Mouse (Mus musculus) stomach, postnatal 0 days (tissue): ENCODE data around the gene Nacc1. TPM values are rescaled to one million over a fixed set of nuclear protein-coding genes. Genes with fewer than 3 reads are reported as not detected.
A peak's percentile ranks its signal among the peaks of the same experiment; 100 is the strongest.

Experiments
- ATAC-seq: fragments of 200-750 bp; cut with Nextera tagmentation; 2 replicates; pipeline ENCODE4 v1.8.0; 2017; ENCODE audit not compliant: low FRiP score, low TSS enrichment
- DNase-seq: peaks from one replicate; pipeline ENCODE4 v3.0.0-alpha.2; 2016; ENCODE audit warnings: low spot score
- H3K27ac ChIP-seq: fragments of 300-500 bp; sonication (generic); replicated peaks from 2 replicates; pipeline ENCODE4 v1.5.1; 2014; ENCODE audit warnings: mild to moderate bottlenecking, control low read depth
- H3K27me3 ChIP-seq: fragments of 300-500 bp; sonication (generic); 2 replicates; pipeline ENCODE4 v1.6.1; 2014; ENCODE audit warnings: low read length; ENCODE audit not compliant: control insufficient read depth, insufficient read depth
- H3K36me3 ChIP-seq: fragments of 300-500 bp; sonication (generic); 2 replicates; pipeline ENCODE4 v1.6.1; 2014; ENCODE audit warnings: low read length, mixed read lengths; ENCODE audit not compliant: control insufficient read depth, insufficient read depth
- H3K4me1 ChIP-seq: fragments of 300-500 bp; sonication (generic); replicated peaks from 2 replicates; pipeline ENCODE4 v1.6.1; 2014; ENCODE audit warnings: antibody characterized with exemption; ENCODE audit not compliant: control insufficient read depth, insufficient read depth
- H3K4me2 ChIP-seq: fragments of 300-500 bp; sonication (generic); replicated peaks from 2 replicates; pipeline ENCODE4 v1.6.1; 2014; ENCODE audit warnings: low read depth, mild to moderate bottlenecking, control low read depth, moderate library complexity
- H3K4me3 ChIP-seq: fragments of 300-500 bp; sonication (generic); 2 replicates; pipeline ENCODE4 v1.5.1; 2014; ENCODE audit warnings: low read depth, low read length, control low read depth
- H3K9ac ChIP-seq: fragments of 300-500 bp; sonication (generic); 2 replicates; pipeline ENCODE4 v1.6.1; 2014; ENCODE audit warnings: mild to moderate bottlenecking, low read length, control low read depth, mixed read lengths
- H3K9me3 ChIP-seq: fragments of 300-500 bp; sonication (generic); 2 replicates; pipeline ENCODE4 v1.6.1; 2016; ENCODE audit warnings: low read length; ENCODE audit not compliant: control insufficient read depth
- CTCF ChIP-seq: IDR thresholded peaks from 2 replicates; pipeline ENCODE4 v1.5.1; 2016; ENCODE audit warnings: antibody characterized with exemption, low read depth, mild to moderate bottlenecking, moderate library complexity
- EP300 ChIP-seq: optimal IDR thresholded peaks from 2 replicates; pipeline ENCODE3; 2016; ENCODE audit warnings: antibody characterized with exemption
- WGBS: fragments of 180-500 bp; shearing (Covaris S2); extraction: QIAGEN DNeasy Blood & Tissue Kit; methylation state at CpG from one replicate; pipeline ENCODE4 v1.1.7; 2014; 5-methylcytosine and 5-hydroxymethylcytosine counted together
- polyA plus RNA-seq: library from polyadenylated mRNA; unstranded; fragments of >200 nt; fragmentation: Nextera tagmentation; extraction: Ambion mirVana; gene quantifications from 2 replicates; pipeline ENCODE4 v1.2.1, GENCODE M21; 2015

The Nacc1 gene
- polyA plus RNA-seq, 1 experiment from 2014 or later, result 6.8 TPM

- no peak overlapping the region for H3K4me2 ChIP-seq
- peaks cover 11% of the 10 kb centered on the region for H3K4me1 ChIP-seq
- H3K36me3 ChIP-seq, result peaks cover 13% of the 10 kb centered on the region
- no peaks in the 10 kb centered on the region for H3K27me3 ChIP-seq
- DNase-seq (no peak), ATAC-seq (no peak; the same call in 1 of the 2 replicates)
- TF ChIP-seq CTCF, result no peak; the same call in 1 of the 2 replicates
- no peak for TF ChIP-seq EP300
- no peak overlapping the region for H3K9ac ChIP-seq
- 21% methylated on average over 3 of the region's 3 CpGs for WGBS
- no peak overlapping the region for H3K4me3 ChIP-seq
- H3K9me3 ChIP-seq, result no peaks in the 10 kb centered on the region
- peak overlapping the region; percentile 82 for H3K27ac ChIP-seq
Measured at GRCm38 (mm10) chr8:84712759-84713120, 25.1 kb upstream of the Nacc1 start.

DNA sequence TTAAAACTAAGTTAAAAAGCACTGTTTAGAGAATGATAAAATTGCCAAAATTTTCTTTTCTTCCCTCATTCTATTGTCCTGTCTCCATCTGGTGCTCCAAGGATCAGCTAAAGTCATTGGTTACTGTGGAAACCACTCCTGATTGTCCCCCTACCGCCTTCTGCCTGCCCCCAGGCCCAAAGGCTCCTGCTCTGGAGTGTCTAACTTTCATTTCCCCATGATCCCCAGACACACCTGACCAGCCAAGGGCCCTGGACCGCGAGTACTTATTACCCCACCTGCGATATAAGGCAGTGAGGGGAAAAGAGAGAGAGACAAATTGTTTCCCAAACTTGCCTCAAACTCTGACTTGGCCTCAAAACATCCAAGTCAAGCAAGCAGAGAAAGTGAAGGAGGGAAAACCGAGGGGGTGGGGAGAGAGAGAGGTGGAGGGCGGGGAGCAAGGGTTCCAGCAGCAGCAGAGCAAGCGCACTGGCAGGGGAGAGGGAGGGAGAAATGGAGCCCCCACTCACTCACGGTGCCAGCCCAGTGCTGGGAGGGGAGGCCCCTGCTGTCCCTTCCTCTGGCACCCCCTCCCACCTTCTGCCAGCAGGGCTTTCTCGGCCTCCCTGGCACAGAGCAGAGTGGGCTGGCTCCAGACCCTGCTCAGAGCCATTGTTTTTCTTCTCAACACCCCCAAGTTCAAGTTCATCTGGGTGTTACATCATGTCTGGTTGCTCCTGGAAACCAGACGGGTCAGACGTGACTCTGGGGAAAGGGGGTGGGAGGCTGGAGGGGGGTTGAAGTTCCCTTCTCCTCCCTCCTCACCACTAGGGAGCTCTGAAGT lies 24.5 kb upstream of the Nacc1 start:
- H3K9me3 ChIP-seq, result no peaks in the 10 kb centered on the region
- peak overlapping the region; percentile 18; the same call in 1 of the 2 replicates for H3K9ac ChIP-seq
- peak overlapping the region; percentile 87 for H3K27ac ChIP-seq
- H3K4me1 ChIP-seq, result peaks cover 11% of the 10 kb centered on the region
- ATAC-seq (peak; percentile 48), DNase-seq (peak; percentile 63)
- H3K36me3 ChIP-seq, result peaks cover 11% of the 10 kb centered on the region
- no peaks in the 10 kb centered on the region for H3K27me3 ChIP-seq
- peak; percentile 55; the same call in 1 of the 2 replicates for TF ChIP-seq CTCF
- TF ChIP-seq EP300, result no peak
- H3K4me2 ChIP-seq, result no peak overlapping the region
- no peak overlapping the region for H3K4me3 ChIP-seq
- WGBS, result 13% methylated on average over 9 of the region's 11 CpGs

DNA sequence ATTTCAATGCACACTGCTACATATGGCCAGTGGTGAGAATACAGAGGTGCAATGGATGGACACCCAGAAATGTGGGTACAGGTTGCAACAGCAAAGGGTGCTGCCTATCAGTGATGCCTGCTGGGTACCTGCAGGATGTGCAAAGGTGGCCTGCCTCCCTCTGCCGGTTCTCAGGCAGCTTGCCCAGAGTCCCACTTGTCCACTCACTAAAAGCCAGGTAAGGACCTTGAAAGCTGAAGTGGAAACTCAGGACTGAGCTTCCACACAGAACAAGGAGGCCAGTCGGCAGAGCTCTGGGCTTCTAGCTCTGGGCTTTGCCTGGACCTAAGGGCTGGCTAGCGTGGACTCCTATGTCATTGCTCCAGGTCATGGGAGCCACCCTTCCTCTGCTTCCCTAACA lies 23.6 kb upstream of the Nacc1 start:
- Histone ChIP-seq H3K9me3 (no peaks in the 10 kb centered on the region), H3K36me3 (peaks cover 8% of the 10 kb centered on the region), H3K27me3 (no peaks in the 10 kb centered on the region), H3K4me2 (no peak overlapping the region), H3K27ac (peak overlapping the region; percentile 87), H3K4me1 (peaks cover 11% of the 10 kb centered on the region), H3K9ac (0 out of 2 replicates have a peak overlapping the region, but pooled peaks have one; percentile 18), H3K4me3 (no peak overlapping the region)
- ATAC-seq, result no peak
- DNase-seq, result no peak
- 58% methylated on average over 3 of the region's 3 CpGs for WGBS
- no peak for TF ChIP-seq EP300
- TF ChIP-seq CTCF, result no peak

- Histone ChIP-seq H3K36me3 (peaks cover 3% of the 10 kb centered on the region; the same call in 1 of the 2 replicates), H3K4me2 (no peak overlapping the region), H3K9me3 (no peaks in the 10 kb centered on the region), H3K27ac (no peak overlapping the region), H3K4me1 (peaks cover 11% of the 10 kb centered on the region), H3K27me3 (no peaks in the 10 kb centered on the region), H3K4me3 (no peak overlapping the region), H3K9ac (no peak overlapping the region)
- no peak for TF ChIP-seq EP300
- no peak for TF ChIP-seq CTCF
- WGBS, result 86% methylated on average over 1 of the region's 1 CpGs
- DNase-seq, result no peak
- ATAC-seq, result no peak
Measured at GRCm38 (mm10) chr8:84709931-84710330, 22.3 kb upstream of the Nacc1 start.

- Histone ChIP-seq H3K4me2 (no peak overlapping the region), H3K27me3 (no peaks in the 10 kb centered on the region), H3K4me1 (peaks cover 12% of the 10 kb centered on the region), H3K27ac (no peak overlapping the region), H3K4me3 (no peak overlapping the region), H3K9ac (no peak overlapping the region), H3K36me3 (peaks cover 3% of the 10 kb centered on the region; the same call in 1 of the 2 replicates), H3K9me3 (no peaks in the 10 kb centered on the region)
- WGBS, result 21% methylated on average over 12 of the region's 12 CpGs
- ATAC-seq (peak; percentile 49), DNase-seq (peak; percentile 89)
- TF ChIP-seq EP300, result no peak
- peak; percentile 99 for TF ChIP-seq CTCF
Measured at GRCm38 (mm10) chr8:84708774-84709475, 21.3 kb upstream of the Nacc1 start.
